Mouse (Mus musculus): ENCODE data around the gene Slc44a4.

GRCm38 (mm10) chr17:34959881-34960515 is 45.7 kb downstream of the Slc44a4 start:
- TF ChIP-seq CTCF (IDR thresholded peaks at IDR 0.05; ENCODE audit: borderline replicate concordance, extremely low read depth, insufficient read depth, insufficient read length) (no peak), POLR2A (IDR thresholded peaks at IDR 0.05; ENCODE audit: borderline replicate concordance, extremely low read depth, insufficient read depth, insufficient read length, poor library complexity, severe bottlenecking) (no peak)

Data from brain, embryonic 14.5 days (tissue).